Mouse (Mus musculus): ENCODE measurements around the gene Msx1.

The Msx1 gene

GRCm38 (mm10) chr5:37804512-37805118 is 19.8 kb downstream of the Msx1 start:
- in situ Hi-C loops (cut with MboI, MseI) = no loop called here

GRCm38 (mm10) chr5:37797251-37797650 is 27.1 kb downstream of the Msx1 start:
- in situ Hi-C loops (cut with MboI, MseI) = no loop called here

- in situ Hi-C loops (cut with MboI, MseI) = no loop called here
Measured at GRCm38 (mm10) chr5:37796751-37797150, 27.6 kb downstream of the Msx1 start.

GRCm38 (mm10) chr5:37795691-37796090 is 28.7 kb downstream of the Msx1 start:
- in situ Hi-C loops (cut with MboI, MseI) = no loop called here

- in situ Hi-C loops (cut with MboI, MseI) = no loop called here
Measured at GRCm38 (mm10) chr5:37792154-37792553, 32.2 kb downstream of the Msx1 start.

- in situ Hi-C loops (cut with MboI, MseI) = loop anchor here (10.0 kb wide), 1 partner anchor 1770 kb away; no protein-coding TSS in a partner anchor
Measured at GRCm38 (mm10) chr5:37784847-37785391, 39.5 kb downstream of the Msx1 start.

- in situ Hi-C loops (cut with MboI, MseI) = loop anchor here (10.0 kb wide), 1 partner anchor 1771 kb away; no protein-coding TSS in a partner anchor
Measured at GRCm38 (mm10) chr5:37783306-37783705, 41.1 kb downstream of the Msx1 start.

GRCm38 (mm10) chr5:37775681-37776080 is 48.7 kb downstream of the Msx1 start:
- in situ Hi-C loops (cut with MboI, MseI) = no loop called here

GRCm38 (mm10) chr5:37774011-37774410 is 50.4 kb downstream of the Msx1 start:
- in situ Hi-C loops (cut with MboI, MseI) = no loop called here

- in situ Hi-C loops (cut with MboI, MseI) = no loop called here
Measured at GRCm38 (mm10) chr5:37770870-37771269, 53.5 kb downstream of the Msx1 start.
